Mouse (Mus musculus) right cerebral cortex, postnatal 14 days (tissue): ENCODE results near the gene Cadm4.
"Not testable (repeated sequence)": the region's sequence is repeated elsewhere in the genome, so short reads cannot be mapped to it uniquely, and the experiment has no call there.

Experiments
- DNase-seq: peaks from one replicate; pipeline ENCODE4 v3.0.0; 2022

Gene Cadm4

DNA sequence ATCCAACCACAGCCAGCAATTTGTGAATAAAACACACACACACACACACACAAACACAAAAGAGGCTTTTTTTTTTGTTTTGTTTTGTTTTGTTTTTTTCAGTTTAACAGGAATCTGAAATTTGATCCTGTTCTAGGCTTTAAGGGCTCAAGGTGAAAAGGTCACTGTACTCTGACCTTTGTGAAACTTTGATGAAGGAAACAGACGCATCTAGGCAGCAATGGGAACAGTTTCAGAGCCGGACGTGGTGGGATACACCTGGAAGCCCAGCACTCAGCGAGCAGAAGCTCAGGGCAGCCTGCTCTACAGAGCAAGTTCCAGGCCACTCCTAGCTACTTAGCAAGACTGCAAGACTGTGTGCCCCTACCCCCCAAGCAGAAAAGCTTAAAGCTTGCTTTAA is 23.0 kb downstream of the Cadm4 start:
- DNase-seq: no peak

DNA sequence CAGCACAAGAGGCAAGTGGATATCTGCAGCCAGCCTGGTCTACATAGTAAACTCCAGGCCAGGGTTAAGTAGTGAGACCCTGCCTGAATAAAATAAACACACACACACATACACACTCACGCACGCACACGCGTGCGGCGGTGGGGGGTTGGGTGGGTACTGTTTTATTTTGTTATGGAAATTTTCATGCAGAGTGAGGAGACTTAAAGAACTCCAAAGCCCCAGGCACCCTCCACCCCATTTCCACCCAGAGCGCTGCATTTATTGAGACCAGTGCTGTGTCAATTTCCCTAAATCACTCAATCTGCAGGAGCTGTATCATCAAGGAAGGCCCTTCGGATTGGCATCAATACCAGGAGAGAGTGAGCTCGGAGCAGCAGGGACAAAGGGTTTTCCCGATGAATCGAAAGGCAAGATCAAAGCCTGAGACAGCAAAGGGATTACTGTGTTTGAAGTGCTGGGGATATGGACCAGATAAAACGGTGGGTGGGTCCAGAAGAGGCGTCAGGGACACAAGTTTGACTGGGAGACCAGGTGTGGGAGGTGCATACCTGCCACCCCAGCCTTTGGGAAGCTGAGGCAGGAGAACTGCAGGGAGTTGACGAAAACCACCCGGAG is 23.7 kb downstream of the Cadm4 start:
- no peak for DNase-seq

DNA sequence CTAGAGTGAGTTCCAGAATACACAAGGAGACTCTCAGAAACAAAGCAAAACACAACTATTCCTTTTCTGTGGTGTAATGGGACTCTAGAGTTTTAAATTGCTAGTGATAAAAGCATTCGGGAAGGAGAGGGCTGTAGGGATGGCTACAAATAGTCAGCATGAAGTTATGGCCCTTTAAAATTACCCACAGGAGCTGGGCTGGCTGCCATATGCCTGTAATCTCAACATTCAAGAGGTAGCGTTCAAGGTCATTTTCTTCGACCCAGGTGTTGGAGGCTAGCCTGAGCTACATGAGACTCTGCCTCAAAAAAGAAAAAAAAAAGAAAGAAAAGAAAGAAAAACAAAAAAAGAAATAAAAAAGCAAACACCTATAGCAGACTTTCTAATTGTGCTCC is 24.2 kb downstream of the Cadm4 start:
- DNase-seq: no peak

DNA sequence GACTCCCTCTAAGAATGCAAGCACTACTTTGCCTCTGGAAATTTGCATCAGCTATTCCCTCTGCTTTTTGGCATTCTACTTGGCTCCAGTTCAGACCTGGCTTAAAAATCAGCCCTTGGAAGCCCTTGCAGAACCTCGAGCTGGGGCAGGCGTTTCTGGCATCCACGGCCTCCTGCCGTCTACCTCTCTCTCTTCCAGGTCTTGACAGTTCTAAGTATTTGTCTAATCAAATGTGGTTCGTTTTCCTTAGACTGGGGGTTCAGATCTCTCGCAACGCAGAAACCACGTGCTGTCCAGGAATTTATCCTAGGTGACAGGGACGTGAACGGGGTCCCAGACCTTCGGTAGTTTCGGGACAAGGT is 24.6 kb downstream of the Cadm4 start:
- no peak for DNase-seq

DNA sequence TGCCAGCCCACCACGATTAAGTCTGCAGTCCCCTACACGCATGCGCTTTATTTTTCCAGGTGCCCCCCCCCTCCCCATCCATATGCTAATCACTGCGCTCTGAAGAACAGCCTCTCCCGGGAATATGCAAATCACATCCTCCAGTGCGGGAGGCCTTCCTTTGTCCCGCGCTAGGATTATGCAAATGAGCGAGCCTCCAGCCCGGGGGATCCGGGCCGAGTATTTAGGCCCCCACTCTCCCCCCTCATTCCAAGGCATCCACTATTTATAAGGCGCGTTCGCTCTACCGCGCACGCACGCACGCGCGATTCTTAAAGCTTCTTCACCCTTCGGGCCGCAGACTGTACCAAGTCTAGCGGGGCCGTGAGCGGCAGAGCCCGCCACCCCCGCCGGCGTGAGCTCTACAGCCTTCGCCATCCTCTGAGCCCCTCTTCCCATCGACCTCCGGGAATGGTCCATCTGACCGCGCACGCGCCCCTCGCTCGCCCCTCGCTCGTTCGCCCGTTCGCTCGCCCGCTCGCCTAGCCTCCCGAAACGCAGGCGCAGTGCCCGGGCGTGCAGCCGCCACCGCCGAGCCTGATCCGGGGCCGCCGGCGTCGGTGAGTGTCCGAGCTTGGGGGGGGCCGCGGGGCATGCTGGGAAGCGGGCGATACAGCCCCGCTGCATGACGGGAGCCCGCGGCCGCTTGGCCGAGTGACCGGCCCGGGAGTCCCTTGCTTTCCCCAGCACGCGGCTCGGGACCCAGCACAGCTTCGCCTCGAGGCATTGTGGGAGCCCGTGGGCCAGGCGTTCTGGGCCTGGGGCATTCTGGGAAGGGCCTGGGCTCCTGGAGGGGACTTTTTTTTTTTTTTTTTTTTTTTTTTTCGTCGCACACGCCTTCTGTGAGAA is 25.3 kb downstream of the Cadm4 start, which contains the start of gene Zfp428:
Gene Zfp428 (plus strand): TSS at position 169 of the 888 bp plus-strand sequence.
- peak; percentile 84 for DNase-seq

DNA sequence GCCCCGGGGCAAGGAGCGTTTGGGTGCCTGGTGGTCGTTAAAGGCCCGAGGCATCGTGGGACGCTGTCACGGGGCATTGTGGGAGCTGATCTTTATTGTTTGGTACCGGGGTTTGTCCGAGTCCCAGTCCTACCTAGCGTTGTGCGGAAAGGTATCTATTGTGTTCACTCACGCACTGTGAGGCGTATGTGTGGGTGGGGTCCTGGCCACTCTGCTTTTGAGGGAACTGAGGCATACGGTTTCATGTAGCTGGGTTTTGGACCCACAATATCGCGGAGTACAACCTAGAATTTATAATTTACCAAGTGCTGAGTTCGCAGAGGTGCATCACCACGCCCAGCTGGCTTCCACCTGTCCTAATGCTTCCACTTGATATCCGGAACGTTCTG is 25.9 kb downstream of the Cadm4 start:
- no peak for DNase-seq

DNA sequence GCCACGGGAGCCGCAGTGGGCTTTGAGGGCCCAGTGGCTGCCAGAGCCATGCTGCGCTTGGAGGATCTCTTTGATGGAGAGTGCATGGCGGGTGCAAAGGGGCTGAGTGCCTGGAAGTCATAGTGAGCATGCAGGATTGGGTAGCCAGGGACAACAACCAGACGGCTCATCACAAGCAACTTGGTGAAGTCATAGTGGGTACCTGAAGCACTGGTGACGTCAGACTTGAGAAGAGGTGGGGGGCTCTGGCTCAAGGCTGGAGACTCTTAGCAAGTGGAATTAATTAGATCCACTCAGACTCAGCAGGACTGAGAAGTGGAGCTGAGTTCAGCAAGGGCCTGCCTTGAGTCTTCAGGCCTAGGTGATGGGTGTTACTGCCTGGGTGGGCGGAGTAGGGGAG is 30.5 kb downstream of the Cadm4 start, which contains the start of gene AC161166.1:
Gene AC161166.1 (minus strand): TSS at position 101 of the 400 bp plus-strand sequence.
- DNase-seq: no peak

DNA sequence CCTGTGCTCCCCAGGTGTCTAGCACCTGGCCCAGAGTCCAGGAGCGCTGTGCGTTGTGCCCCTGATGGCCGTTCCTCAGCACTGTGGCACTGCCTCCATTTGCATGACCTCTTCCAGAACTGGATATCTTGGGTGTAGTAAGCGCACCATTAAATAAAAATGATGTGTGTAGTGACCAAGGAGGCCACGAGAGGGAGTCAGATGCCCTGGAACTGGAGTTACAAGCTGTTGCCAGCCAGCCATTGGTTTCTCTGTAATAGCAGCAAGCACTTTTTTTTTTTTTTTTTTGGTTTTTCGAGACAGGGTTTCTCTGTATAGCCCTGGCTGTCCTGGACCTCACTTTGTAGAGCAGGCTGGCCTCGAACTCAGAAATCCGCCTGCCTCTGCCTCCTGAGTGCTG is 34.5 kb downstream of the Cadm4 start:
- peak; percentile 58 for DNase-seq

DNA sequence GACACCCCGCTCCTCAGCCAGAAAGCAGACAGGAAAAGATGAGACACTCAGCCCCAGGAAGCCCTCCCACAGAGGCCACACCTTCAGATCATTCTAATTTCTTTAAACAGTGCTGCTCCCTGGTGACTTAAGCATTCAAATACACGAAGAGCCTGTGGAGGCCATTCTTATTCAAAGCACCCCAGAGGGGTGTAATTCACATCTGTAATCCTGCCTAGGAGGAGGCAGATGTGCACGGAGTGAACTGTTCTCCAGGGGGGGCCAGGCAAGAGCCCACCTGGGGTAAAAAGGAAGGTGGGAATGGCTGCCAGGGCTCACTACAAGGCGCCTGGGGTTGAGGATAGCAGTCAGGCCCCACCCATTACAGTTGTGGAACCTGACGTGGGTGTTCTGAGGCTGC is 35.3 kb downstream of the Cadm4 start:
- DNase-seq: no peak

DNA sequence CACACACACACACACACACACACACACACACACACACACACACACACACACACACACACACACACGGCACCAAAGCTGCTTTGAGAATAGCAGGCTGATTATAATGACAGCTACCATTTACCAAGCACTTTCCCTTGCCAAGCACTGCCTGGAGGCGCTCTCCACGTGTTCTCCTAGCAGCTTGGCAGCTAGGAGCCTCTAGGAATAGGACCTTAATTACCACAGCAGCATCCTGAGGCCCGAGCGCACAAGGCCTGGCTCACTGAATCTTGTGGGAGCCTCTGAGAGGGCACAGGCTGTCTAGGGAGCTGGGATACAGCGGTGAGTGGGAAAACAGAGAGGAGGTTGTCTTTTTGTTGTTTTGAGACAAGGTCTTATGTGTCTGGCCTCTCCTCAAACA is 35.8 kb downstream of the Cadm4 start:
- DNase-seq: peak; percentile 52

DNA sequence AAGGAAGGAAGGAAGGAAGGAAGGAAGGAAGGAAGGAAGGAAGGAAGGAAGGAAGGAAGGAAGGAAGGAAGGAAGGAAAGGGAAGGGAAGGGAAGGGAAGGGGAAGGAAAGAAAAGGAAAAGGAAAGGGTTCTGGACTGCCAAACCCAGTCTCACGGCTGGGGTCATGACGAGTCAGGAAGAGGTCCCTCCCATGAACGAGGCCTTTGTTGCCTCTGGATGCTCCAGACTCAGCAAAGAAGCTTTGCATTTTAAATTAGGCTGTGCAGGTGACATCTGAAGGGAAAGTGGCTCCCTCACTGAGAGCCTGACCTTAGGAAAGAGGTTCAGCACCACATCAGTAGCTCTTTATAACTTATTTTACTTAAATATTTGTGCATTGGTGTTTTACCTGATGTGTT is 37.3 kb downstream of the Cadm4 start:
- no peak for DNase-seq

DNA sequence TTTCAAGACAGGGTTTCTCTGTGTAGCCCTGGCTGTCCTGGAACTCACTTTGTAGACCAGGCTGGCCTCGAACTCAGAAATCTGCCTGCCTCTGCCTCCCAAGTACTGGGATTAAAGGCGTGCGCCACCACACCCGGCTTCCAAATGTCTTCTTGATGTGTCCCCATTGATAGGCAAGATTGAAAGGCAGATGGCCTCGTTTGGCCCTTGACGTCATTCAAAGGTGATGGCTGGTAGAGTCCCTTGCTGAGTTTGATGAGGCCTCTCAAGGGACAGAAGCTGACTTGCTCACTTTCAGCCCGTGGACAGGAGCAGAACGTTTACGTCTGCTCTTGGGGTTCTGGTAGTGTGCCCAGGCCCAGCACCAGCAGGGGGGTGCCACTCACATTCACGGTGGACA is 38.2 kb downstream of the Cadm4 start:
- DNase-seq: not testable (repeated sequence)

DNA sequence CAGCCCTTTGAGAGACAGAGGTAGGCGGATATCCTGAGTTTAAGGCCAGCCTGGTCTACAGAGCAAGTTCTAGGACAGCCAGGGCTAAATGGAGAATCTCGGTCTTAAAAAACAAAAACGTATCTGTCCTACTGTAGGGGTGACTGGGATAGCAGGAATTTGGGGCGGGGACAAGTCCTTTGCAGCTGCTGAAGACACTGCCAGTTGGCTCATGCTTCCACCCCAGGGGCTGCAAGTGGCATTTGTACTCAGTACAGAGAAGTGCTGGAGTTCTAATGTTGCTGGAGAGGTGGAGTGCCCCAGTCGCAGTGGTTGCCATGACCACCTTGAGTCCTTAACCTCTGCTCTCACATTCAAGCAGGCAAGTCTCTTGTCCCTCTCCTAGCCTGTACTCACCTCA is 41.0 kb downstream of the Cadm4 start:
- DNase-seq: no peak

DNA sequence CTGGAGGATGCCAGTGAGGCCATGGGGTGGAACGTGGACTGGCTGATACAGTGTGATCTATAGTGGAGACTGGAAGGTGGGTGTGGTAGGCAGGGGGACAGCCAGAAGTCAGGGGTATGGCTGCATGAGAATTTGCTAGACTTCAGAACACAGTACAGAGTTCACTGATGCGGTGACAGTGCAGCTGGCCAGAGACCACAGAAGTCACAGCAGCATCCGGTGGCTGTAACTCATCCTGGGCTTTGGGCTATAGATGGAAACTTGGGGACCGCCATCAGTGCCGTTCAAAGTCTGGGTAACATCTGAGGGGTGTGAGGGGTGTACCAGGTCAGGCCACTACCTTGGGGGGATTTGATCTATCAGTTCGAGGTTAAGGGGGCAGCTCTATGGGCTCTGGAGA is 41.9 kb downstream of the Cadm4 start:
- DNase-seq: no peak

DNA sequence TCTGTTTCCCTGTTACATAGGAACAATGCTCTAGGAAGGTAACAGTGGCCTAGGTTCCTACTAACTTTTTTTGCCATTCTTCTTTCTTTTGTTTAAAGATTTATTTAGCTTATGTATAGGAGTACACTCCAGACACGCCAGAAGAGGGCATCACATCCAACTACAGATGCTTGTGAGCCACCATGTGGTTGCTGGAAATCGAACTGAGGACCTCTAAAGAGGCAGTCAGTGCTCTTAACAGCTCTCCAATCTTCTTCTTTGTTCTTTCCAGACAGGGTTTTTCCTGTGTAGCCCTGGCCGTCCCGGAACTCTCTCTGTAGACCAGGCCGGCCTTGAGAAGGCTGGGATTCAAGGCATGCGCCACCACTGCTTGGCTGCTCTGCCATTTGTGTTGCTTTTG is 43.2 kb downstream of the Cadm4 start:
- no peak for DNase-seq

DNA sequence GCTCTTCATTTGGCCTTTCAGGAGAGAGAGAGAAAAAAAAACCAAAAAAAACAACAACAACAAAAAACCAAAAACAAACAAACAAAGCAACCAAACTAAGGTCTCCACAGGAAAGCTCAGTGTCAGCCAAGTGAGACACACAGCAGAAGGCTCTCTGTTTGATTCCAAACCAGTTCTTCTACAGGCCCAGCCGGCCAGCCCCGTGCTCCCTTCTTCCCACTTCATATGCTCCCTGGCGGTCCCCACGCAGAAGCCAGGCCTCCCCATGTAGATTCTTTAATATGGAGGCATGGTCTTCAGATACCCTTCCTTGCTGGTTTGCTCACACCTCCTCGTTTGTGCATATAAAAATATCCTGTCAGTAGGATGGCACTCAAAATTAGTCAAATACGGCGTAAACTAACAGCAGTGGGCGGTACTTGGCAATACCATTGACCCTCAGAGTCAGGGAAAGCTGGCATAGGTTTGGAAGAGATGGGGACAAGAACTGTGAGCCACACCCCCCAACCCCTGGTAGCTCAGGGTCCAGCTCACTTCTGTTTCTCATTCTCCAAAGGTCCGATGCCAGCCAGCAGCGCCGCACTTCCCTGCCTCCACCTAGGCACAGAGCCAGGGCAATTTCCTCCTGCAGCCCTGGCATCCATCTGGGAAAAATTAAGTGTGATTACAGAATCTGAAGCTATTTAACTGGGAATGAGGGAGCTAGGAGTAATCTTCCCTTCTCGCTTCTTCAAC is 44.0 kb downstream of the Cadm4 start:
- no peak for DNase-seq

DNA sequence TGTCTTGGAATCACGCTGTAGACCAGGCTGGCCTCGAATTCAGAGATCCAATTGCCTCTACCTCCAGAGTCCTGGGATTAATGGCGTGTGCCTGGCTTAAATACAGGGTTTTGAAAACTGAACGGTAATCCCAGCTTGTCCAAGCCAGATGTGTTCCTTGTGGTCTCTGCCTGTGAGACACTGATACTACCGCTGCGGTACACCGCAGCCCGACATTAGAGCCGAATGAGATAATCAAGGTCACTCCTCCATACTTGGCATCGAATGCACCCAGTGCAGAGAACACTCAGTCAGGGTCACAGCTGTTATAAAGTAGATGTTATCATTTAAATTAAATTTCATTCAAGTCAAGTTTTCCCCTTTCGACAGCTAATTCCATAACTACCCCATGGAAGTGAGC is 47.0 kb downstream of the Cadm4 start:
- no peak for DNase-seq

DNA sequence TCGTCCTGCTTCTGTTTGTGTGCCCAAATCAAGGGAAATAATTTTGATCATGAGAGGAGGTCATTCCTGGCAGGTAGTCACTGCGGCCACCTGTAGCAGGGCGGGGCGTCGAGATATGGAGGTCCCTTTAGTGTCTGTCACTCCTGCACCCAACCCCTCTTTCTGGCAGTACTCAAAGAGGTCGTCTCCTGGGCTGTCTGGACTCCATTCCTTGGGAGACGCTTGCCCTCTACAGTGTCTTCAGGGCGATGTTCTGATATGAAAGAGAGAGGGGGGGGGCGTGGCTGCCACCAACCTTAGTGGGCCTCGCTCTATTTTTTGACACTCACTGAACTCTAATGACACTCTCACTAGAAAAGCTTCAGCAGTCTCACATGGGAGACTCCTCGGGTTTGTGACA is 47.8 kb downstream of the Cadm4 start:
- no peak for DNase-seq

DNA sequence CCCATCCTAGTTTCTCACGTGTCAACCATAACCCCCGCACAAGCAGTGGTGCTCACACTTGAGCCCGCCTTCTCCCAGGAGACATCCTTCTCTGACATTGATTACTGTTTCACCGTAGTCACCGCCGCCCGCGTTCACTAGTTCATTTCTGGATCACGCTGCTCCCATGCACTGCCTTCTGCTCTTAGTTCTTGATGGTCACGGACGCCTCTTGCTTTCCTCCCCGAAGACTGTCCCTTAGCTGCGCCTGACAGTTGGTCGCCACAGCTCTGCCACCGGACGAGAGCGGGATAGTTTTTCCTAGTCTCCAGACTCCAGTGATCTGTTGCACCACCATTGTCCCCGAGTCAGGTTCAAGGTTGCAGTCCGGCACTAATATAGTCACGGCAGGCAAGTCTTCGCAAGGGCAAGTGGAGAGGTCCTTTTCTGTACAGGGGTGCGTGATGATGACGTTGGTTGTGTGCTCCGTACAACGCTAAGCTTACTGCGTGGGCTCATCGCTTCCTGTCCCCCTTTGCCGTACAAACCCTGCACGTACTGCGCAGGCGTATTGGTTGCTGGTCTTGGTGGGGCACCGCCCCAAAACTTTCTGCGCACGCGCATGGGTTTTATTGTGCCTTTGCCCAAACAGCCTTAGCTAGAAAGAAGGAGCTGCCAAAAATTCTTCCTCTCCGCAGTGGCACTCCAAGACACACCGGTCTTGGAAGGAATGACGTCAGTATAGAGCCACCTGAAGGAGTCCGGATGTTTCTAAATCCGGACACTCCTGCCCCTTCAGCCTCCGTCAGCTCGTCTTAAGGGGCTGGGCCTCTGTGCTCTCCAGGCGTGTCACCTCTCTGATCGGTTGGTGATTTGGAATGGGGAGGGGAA is 48.5 kb downstream of the Cadm4 start, which contains the start of gene Irgq:
Gene Irgq (plus strand): TSS at position 628 of the 870 bp plus-strand sequence.
- peak; percentile 98 for DNase-seq

DNA sequence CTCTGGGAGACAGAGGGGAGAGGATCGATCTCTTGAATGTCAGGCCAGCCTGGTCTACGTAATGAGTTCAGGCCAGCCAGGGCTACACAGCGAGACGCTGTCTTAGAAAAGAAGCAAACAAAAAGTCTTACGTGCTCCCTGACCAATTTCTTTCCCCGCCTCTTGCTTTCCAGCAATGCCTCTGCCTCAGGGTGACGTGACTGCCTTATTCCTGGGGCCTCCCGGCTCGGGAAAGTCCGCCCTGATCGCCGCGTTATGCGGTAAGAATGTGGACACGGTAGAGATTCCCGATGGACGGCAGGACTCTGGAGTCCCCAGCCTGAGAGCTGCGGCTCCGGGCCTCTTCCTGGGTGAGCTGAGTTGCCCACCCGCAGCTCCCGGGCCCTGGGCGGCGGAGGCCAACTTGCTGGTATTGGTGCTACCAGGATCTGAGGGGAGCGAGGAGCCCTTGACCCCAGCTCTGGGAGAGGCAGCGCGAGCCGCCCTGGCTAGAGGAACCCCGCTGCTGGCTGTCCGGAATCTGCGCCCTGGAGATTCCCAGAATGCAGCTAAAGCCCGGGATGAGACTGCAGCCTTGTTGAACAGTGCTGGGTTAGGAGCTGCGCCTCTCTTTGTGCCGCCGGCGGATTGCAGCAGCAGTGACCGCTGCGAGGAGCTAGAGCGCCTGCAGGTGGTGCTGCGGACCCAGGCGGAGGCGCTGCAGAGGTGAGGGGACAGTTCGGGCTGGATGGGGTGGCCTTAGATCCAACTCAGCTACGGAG is 49.6 kb downstream of the Cadm4 start:
- DNase-seq: peak; percentile 76

DNA sequence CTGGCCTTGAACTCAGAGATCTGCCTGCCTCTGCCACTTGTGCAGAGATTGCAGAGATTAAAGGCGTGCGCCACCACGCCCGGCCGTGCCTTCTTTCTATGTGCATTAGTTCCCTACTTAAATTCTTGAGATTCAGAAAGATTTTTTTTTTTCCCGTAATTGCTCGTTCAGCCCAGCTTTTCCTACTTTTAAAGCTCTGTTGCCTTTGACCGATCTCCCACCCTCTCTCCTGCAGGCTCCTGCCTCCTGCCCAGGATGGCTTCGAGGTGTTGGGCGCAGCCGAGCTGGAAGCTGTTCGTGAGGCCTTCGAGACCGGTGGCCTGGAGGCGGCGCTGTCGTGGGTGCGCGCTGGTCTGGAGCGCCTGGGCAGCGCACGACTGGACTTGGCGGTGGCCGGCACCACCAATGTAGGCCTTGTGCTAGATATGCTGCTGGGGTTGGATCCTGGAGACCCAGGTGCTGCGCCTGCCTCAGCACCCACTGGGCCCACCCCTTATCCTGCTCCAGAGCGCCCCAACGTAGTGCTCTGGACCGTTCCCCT is 51.3 kb downstream of the Cadm4 start:
- no peak for DNase-seq

DNA sequence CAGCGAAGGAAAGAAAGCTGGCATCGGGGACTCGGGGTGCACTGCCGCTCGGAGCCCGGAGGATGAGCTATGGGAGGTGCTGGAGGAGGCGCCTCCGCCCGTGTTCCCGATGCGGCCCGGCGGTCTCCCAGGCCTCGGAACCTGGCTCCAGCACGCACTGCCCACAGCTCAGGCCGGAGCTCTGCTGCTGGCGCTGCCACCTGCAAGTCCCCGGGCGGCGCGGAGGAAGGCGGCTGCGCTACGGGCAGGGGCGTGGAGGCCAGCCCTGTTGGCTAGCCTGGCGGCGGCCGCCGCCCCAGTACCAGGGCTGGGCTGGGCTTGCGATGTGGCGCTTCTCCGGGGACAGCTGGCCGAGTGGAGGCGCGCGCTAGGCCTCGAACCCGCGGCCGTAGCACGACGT is 52.0 kb downstream of the Cadm4 start:
- DNase-seq: peak; percentile 23
